16 mouse cellular contexts compared by ENCODE assay signal in the genomic region with DNA sequence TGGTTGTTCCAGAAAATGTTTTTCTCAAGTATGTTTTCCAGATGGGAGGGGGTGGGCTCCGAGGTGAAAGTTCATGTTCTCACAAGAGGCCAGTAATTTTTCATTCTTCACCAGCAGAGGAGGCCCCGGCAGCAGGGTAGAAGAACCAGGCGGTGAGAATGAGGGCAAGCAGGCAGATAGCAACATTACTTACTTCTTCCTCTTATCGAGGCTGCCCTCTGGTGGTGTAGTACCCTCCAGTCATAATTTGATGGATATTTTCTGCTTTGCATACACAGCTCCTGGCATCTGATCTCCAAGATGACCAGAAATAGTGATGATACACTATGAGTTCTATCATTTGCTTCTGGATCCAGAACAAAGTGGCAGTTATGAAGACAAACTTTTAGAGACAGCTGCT. TPM values are rescaled to one million over a fixed set of nuclear protein-coding genes. Genes with fewer than 3 reads are reported as not detected.
DNase-seq lines count a peak whose midpoint lies in the region; ATAC-seq and TF ChIP-seq lines count a peak whose summit lies in the region.
"Had no signal": no experiment of that assay in that cellular context is flagged by ENCODE, and none has a peak within 500 bp of the region (broad histone marks: within the 10 kb centered on the region; RNA-seq: fewer than 3 reads in every experiment).

No protein-coding gene starts in this region.

- ATAC-seq in neutrophil, adult 5-6 weeks (ENCODE audit: extremely low read depth, insufficient number of reproducible peaks, low FRiP score, poor library complexity, severe bottlenecking), result peak; percentile 73
- ATAC-seq: forebrain, embryonic 15.5 days; inflammation-experienced regulatory T-cells, adult 6 months had no signal

- TF ChIP-seq POLR2A in lung, adult 2 months (IDR thresholded peaks at IDR 0.05; ENCODE audit: borderline replicate concordance, extremely low read depth, low read depth, low read length), result no peak
- no peak for TF ChIP-seq POLR2A in bone marrow macrophage, adult 2 months (IDR thresholded peaks at IDR 0.05; ENCODE audit: borderline replicate concordance, low read depth, low read length)

- H3K4me1 ChIP-seq in lung, adult 2 months (ENCODE audit: control insufficient read depth, insufficient read depth, low read length), result no peaks in the 10 kb centered on the region
- H3K4me1 ChIP-seq in bone marrow macrophage, adult 2 months (ENCODE audit: control insufficient read depth, insufficient read depth, low read length), result peaks cover 2% of the 10 kb centered on the region; the same call in 1 of the 2 replicates
- H3K4me1 ChIP-seq: embryonic facial prominence, embryonic 13.5 days; forebrain, embryonic 15.5 days had no signal

- no peak for TF ChIP-seq CTCF in lung, adult 2 months (IDR thresholded peaks at IDR 0.05; ENCODE audit: insufficient read depth, low read length)
- no peak for TF ChIP-seq CTCF in bone marrow macrophage, adult 2 months (IDR thresholded peaks at IDR 0.05; ENCODE audit: low read depth, low read length)

- no peak overlapping the region for H3K4me3 ChIP-seq in lung, adult 2 months (replicated peaks; ENCODE audit: extremely low read depth, low read depth, low read length)
- no peak overlapping the region for H3K4me3 ChIP-seq in bone marrow macrophage, adult 2 months (ENCODE audit: insufficient read depth, low read length)
- H3K4me3 ChIP-seq: embryonic facial prominence, embryonic 13.5 days; forebrain, embryonic 15.5 days had no signal

- intact Hi-C loops in left cerebral cortex, postnatal 14 days (cut with DNase I), result no loop called here

- WGBS in lung, adult 2 months, result 79% methylated on average over 4 of the region's 4 CpGs

- peak overlapping the region; percentile 16; the same call in 1 of the 2 replicates for H3K27ac ChIP-seq in bone marrow macrophage, adult 2 months (ENCODE audit: insufficient read depth, low read depth, low read length)
- H3K27ac ChIP-seq: embryonic facial prominence, embryonic 13.5 days; forebrain, embryonic 15.5 days had no signal

- peak; percentile 37 for DNase-seq in adrenal gland, postnatal 14 days
- DNase-seq in adrenal gland, adult (ENCODE audit: inconsistent age in 2 of 2, low spot score in 1 of 2), result no peak
- DNase-seq in lung, postnatal 10 days, result peak; percentile 41
- DNase-seq in lung, adult 2 months, result no peak
- no peak for DNase-seq in left cerebral cortex, postnatal 14 days (ENCODE audit: low spot score in 2 of 2)
- DNase-seq in frontal cortex, adult 2 months (ENCODE audit: extremely low spot score in 1 of 2, low spot score in 1 of 2), result no peak
- DNase-seq: cerebellum, adult 8-10 months; gastrocnemius, postnatal 36 days; kidney, postnatal 4 days; midbrain, embryonic 14.5 days; right cerebral cortex, postnatal 4 days had no signal

RNA-seq across cellular contexts. Expression of a gene that starts 6.1 kb away (rescaled TPM):
- total RNA-seq in adrenal gland, postnatal 14 days (2021), result 27.0 and 29.6 TPM in 2 replicates
- polyA plus RNA-seq in lung, adult 2 months (2012; rRNA removed), result 4.7 and 4.8 TPM in 2 replicates
- polyA plus RNA-seq in bone marrow macrophage, adult 2 months (2012; ENCODE audit: insufficient read depth, insufficient read length, missing spikeins), result 67.4 and 76.4 TPM in 2 replicates
- total RNA-seq in neutrophil, adult 5-6 weeks (2017), result 62.0 and 80.7 TPM in 2 replicates
- 1 to 10 TPM; 2.4 to 3.6 TPM for total RNA-seq in left cerebral cortex, postnatal 14 days (2021)
- polyA plus RNA-seq in frontal cortex, adult 2 months (2012; rRNA removed), result 4.4 and 4.8 TPM in 2 replicates

RNA-seq across cellular contexts. Expression of a gene that starts 12.5 kb away (rescaled TPM):
- total RNA-seq in adrenal gland, postnatal 14 days (2021), result 20.4 and 24.7 TPM in 2 replicates
- polyA plus RNA-seq in lung, adult 2 months (2012; rRNA removed), result 18.1 and 21.3 TPM in 2 replicates
- 19.8 and 20.5 TPM in 2 replicates for polyA plus RNA-seq in bone marrow macrophage, adult 2 months (2012; ENCODE audit: insufficient read depth, insufficient read length, missing spikeins)
- total RNA-seq in neutrophil, adult 5-6 weeks (2017), result 55.2 and 59.9 TPM in 2 replicates
- total RNA-seq in left cerebral cortex, postnatal 14 days (2021), result 10 to 100 TPM; 16.0 to 16.9 TPM
- polyA plus RNA-seq in frontal cortex, adult 2 months (2012; rRNA removed), result 23.5 and 24.2 TPM in 2 replicates

Comparison
In these comparisons a context has a peak if more than half of its experiments do, and no peak if none do; other contexts are left out.
1. DNase-seq: peak in adrenal gland, postnatal 14 days (single experiment) and lung, postnatal 10 days (single experiment); none in adrenal gland, adult (0 of 2), lung, adult 2 months (single experiment), left cerebral cortex, postnatal 14 days (0 of 2) and frontal cortex, adult 2 months (0 of 2).